Mouse (Mus musculus): ENCODE data around the gene Phf21b. TPM values are rescaled to one million over a fixed set of nuclear protein-coding genes. Genes with fewer than 3 reads are reported as not detected.

Gene Phf21b
- total and polyA plus RNA-seq, 3 experiments = 1.3 to 5.3 (median 2.2) TPM

GRCm38 (mm10) chr15:84738246-84738645 is 117.6 kb downstream of the Phf21b start:
- no peak for DNase-seq (ENCODE audit: extremely low read depth)
- H3K9me3 ChIP-seq (replicated peaks; ENCODE audit: low read length) = no peaks in the 10 kb centered on the region
- H3K4me1 ChIP-seq (ENCODE audit: control insufficient read depth in 1 of 2, insufficient read depth in 2 of 2) = peaks cover 0 to 3% of the 10 kb centered on the region in 2 experiments; a peak in 2 of 4 replicates
- no peak overlapping the region for H3K4me2 ChIP-seq (ENCODE audit: insufficient read depth, low read depth, poor library complexity, severe bottlenecking)
- in situ Hi-C loops (cut with MboI; ENCODE audit: low pct_ligation_motif_present, low pct_unique_long_range_greater_than_20kb, low sequenced_read_pairs) = no loop called here
- no peaks in the 10 kb centered on the region for H3K79me2 ChIP-seq (replicated peaks; ENCODE audit: control insufficient read depth, extremely low read depth, insufficient read depth, poor library complexity, severe bottlenecking)
- dilution Hi-C loops (cut with MboI; ENCODE audit: extremely low pct_ligation_motif_present, extremely low pct_unique_long_range_greater_than_20kb, low sequenced_read_pairs) = no loop called here
- peaks cover 2% of the 10 kb centered on the region for H3K27me3 ChIP-seq (replicated peaks)
- H3K27ac ChIP-seq (ENCODE audit: insufficient read depth, low read depth) = no peak overlapping the region
- no peak for TF ChIP-seq MEF2A (IDR thresholded peaks at IDR 0.05; ENCODE audit: borderline replicate concordance, low read depth, low read length)
- TF ChIP-seq POLR2AphosphoS2 (IDR thresholded peaks at IDR 0.05; ENCODE audit: low read depth, low read length) = no peak
- no peak for TF ChIP-seq MAZ (IDR thresholded peaks at IDR 0.05; ENCODE audit: low read depth, low read length)
- no peak for TF ChIP-seq MXI1 (IDR thresholded peaks at IDR 0.05; ENCODE audit: low read depth, low read length)
- no peak for TF ChIP-seq E2F4 (IDR thresholded peaks at IDR 0.05; ENCODE audit: insufficient replicate concordance, low read depth, low read length)
- no peak for TF ChIP-seq CTCF (conservative IDR thresholded peaks at IDR 0.05 in 1 of 2, IDR thresholded peaks at IDR 0.05 in 1 of 2; ENCODE audit: low read depth in 2 of 2, low read length in 2 of 2)
- TF ChIP-seq PAX5 (IDR thresholded peaks at IDR 0.05; ENCODE audit: low read length) = no peak
- no peak for TF ChIP-seq UBTF (IDR thresholded peaks at IDR 0.05; ENCODE audit: low read depth, low read length)
- TF ChIP-seq HCFC1 (IDR thresholded peaks at IDR 0.05; ENCODE audit: low read depth, low read length) = no peak
- no peak for TF ChIP-seq ZMIZ1 (IDR thresholded peaks at IDR 0.05; ENCODE audit: low read depth, low read length)
- no peak for TF ChIP-seq CHD2 (IDR thresholded peaks at IDR 0.05; ENCODE audit: low read length)
- TF ChIP-seq MAFK (IDR thresholded peaks at IDR 0.05; ENCODE audit: insufficient replicate concordance, low read length) = no peak
- no peak for TF ChIP-seq NRF1 (IDR thresholded peaks at IDR 0.05; ENCODE audit: low read depth, low read length)
- no peak for TF ChIP-seq ZNF384 (IDR thresholded peaks at IDR 0.05; ENCODE audit: low read depth, low read length)
- no peak for TF ChIP-seq ZKSCAN1 (IDR thresholded peaks at IDR 0.05; ENCODE audit: borderline replicate concordance, low read depth, low read length)
- H3K9ac ChIP-seq (ENCODE audit: insufficient read depth, low read depth) = no peak overlapping the region
- no peaks in the 10 kb centered on the region for H3K36me3 ChIP-seq (replicated peaks in 1 of 2; ENCODE audit: control insufficient read depth in 1 of 2, insufficient read depth in 1 of 2, low read length in 1 of 2)
- H3K4me3 ChIP-seq (replicated peaks in 1 of 3; ENCODE audit: low read depth in 2 of 3, low read length in 2 of 3, poor library complexity in 1 of 3) = no peak overlapping the region

- Histone ChIP-seq H3K36me3 (replicated peaks in 1 of 2; ENCODE audit: control insufficient read depth in 1 of 2, insufficient read depth in 1 of 2, low read length in 1 of 2) (no peaks in the 10 kb centered on the region), H3K4me2 (ENCODE audit: insufficient read depth, low read depth, poor library complexity, severe bottlenecking) (no peak overlapping the region), H3K9me3 (replicated peaks; ENCODE audit: low read length) (no peaks in the 10 kb centered on the region), H3K27me3 (replicated peaks) (peaks cover 2% of the 10 kb centered on the region), H3K4me3 (replicated peaks in 1 of 3; ENCODE audit: low read depth in 2 of 3, low read length in 2 of 3, poor library complexity in 1 of 3) (no peak overlapping the region), H3K9ac (ENCODE audit: insufficient read depth, low read depth) (no peak overlapping the region), H3K79me2 (replicated peaks; ENCODE audit: control insufficient read depth, extremely low read depth, insufficient read depth, poor library complexity, severe bottlenecking) (no peaks in the 10 kb centered on the region), H3K4me1 (ENCODE audit: control insufficient read depth in 1 of 2, insufficient read depth in 2 of 2) (peaks cover 0 to 8% of the 10 kb centered on the region in 2 experiments; a peak in 2 of 4 replicates), H3K27ac (ENCODE audit: insufficient read depth, low read depth) (no peak overlapping the region)
- dilution Hi-C loops (cut with MboI; ENCODE audit: extremely low pct_ligation_motif_present, extremely low pct_unique_long_range_greater_than_20kb, low sequenced_read_pairs) (no loop called here), in situ Hi-C loops (cut with MboI; ENCODE audit: low pct_ligation_motif_present, low pct_unique_long_range_greater_than_20kb, low sequenced_read_pairs) (no loop called here)
- DNase-seq (ENCODE audit: extremely low read depth) = no peak
- no peak for TF ChIP-seq USF2 (conservative IDR thresholded peaks at IDR 0.05; ENCODE audit: low read depth, low read length)
- TF ChIP-seq HCFC1 (IDR thresholded peaks at IDR 0.05; ENCODE audit: low read depth, low read length) = no peak
- TF ChIP-seq MYC (IDR thresholded peaks at IDR 0.05; ENCODE audit: low read depth, low read length) = no peak
- no peak for TF ChIP-seq RAD21 (IDR thresholded peaks at IDR 0.05; ENCODE audit: low read depth, low read length)
- no peak for TF ChIP-seq CTCF (conservative IDR thresholded peaks at IDR 0.05 in 1 of 2, IDR thresholded peaks at IDR 0.05 in 1 of 2; ENCODE audit: low read depth in 2 of 2, low read length in 2 of 2)
- TF ChIP-seq GABPA (IDR thresholded peaks at IDR 0.05; ENCODE audit: insufficient replicate concordance, low read depth, low read length) = no peak
- TF ChIP-seq JUND (conservative IDR thresholded peaks at IDR 0.05; ENCODE audit: low read depth, low read length) = no peak
- no peak for TF ChIP-seq RCOR1 (conservative IDR thresholded peaks at IDR 0.05; ENCODE audit: low read depth, low read length)
- no peak for TF ChIP-seq EP300 (IDR thresholded peaks at IDR 0.05; ENCODE audit: low read length)
- no peak for TF ChIP-seq PAX5 (IDR thresholded peaks at IDR 0.05; ENCODE audit: low read length)
- no peak for TF ChIP-seq ZKSCAN1 (IDR thresholded peaks at IDR 0.05; ENCODE audit: borderline replicate concordance, low read depth, low read length)
- no peak for TF ChIP-seq MAX (IDR thresholded peaks at IDR 0.05; ENCODE audit: low read length)
- TF ChIP-seq TBP (conservative IDR thresholded peaks at IDR 0.05; ENCODE audit: low read depth, low read length) = no peak
- TF ChIP-seq MAZ (IDR thresholded peaks at IDR 0.05; ENCODE audit: low read depth, low read length) = no peak
Observed at GRCm38 (mm10) chr15:84736994-84737346, 118.9 kb downstream of the Phf21b start.
